Mouse (Mus musculus): ENCODE results near the gene Zfp36l2.

- no peak for TF ChIP-seq POLR2A (IDR thresholded peaks at IDR 0.05; ENCODE audit: control insufficient read depth, low read depth, low read length)
- no peak for TF ChIP-seq CTCF (IDR thresholded peaks at IDR 0.05; ENCODE audit: control insufficient read depth, insufficient read depth, insufficient replicate concordance, low read depth, low read length)
Observed at GRCm38 (mm10) chr17:84183291-84183781, 4.4 kb downstream of the Zfp36l2 start.
